Mouse (Mus musculus): ENCODE results near the gene Kdm7a. TPM values are rescaled to one million over a fixed set of nuclear protein-coding genes. Genes with fewer than 3 reads are reported as not detected.

Gene Kdm7a
- 100 to 1,000 TPM; 123 to 136 TPM for total RNA-seq (2023)

GRCm38 (mm10) chr6:39206581-39207461 lies at the start of gene Kdm7a:
TSS of gene Kdm7a (minus strand) at chr6:39206789.

GRCm38 (mm10) chr6:39117584-39118455 lies 88.8 kb downstream of the Kdm7a start, which contains the start of gene Parp12:
TSS of gene Parp12 (minus strand) at chr6:39118349.

Other genes starting within 250 kb of the Kdm7a start
- gene Parp12, start 88.4 kb downstream of the Kdm7a start, total RNA-seq (2023), result 10 to 100 TPM; 23.6 to 29.3 TPM
- gene Slc37a3, start 170.9 kb upstream of the Kdm7a start, total RNA-seq (2023), result 10 to 100 TPM; 34.9 to 39.3 TPM
- gene Rab19, start 174.4 kb upstream of the Kdm7a start, total RNA-seq (2023), result 1 to 10 TPM; 8.3 to 8.7 TPM
- gene Mkrn1, start 213.7 kb upstream of the Kdm7a start, total RNA-seq (2023), result 100 to 1,000 TPM; 122 to 132 TPM

Measured in monocyte, adult 59 days (primary cell).